Mouse (Mus musculus) kidney, adult 11 months (tissue): ENCODE data around the gene Zfp804a.

Experiments used
- DNase-seq: peaks from one replicate; pipeline ENCODE4 v3.0.0; 2022

The Zfp804a gene

DNA sequence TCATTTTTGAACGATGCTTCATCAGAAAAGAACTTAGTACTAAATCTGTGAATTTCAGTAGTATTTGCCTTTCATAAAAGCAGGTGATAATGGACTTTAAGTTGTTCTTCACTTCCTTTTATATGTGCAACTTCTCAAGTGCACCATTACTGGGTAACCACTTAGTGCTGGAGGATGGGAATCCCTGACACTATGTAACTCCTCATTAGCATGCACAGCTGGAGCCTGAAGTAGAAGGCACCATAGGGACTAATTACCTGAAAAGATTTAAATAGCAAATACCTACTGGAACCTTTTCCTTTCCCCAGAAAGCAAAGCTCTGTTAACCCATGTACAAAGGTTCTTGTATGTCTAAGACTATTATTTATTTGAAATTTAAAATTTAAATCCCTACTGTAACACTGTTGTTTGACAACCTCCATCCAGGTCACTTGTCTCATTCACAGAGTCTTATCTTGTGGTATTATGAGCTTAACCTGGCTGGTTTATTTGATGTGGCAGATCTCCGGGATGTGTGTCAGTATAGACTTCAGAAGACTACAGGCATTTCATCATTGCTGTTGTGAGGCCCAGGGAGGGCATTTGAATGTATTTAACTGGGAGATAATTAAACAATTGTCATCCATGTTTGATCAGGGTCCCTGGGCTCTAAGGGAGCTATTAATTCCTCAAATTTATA, 229.7 kb downstream of the Zfp804a start:
- DNase-seq = no peak

DNA sequence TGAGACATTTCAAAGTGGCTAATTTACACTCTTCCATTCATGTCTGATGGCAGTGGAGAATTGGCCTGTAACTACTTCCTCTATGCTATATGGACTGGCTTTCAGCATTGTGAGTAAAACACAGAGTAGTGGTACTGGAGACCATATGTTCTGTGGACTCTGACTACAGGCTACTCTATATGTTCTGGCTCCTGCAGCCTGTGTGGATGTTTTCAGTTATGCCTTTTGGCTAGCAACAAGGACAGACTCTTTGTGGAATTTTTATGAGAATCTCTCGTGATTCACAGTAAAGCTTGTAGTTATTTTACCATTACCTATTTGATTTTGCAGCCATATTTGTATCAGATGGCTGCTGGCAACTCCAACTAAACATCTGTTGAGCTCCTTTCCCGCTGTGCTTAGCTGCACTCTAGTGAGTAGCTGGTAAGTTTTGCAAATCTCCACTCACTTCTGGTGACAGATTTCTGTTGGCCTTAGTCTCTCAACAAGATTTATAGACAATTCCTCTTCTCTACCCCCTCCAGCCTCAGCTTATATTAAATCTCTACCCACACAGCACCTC, 242.0 kb downstream of the Zfp804a start:
- no peak for DNase-seq
